Mouse (Mus musculus) lung, postnatal 0 days (tissue): ENCODE data around the gene Phldb2. TPM values are rescaled to one million over a fixed set of nuclear protein-coding genes. Genes with fewer than 3 reads are reported as not detected.

Experiments
- ATAC-seq: fragments of 200-750 bp; cut with Nextera tagmentation; 2 replicates; pipeline ENCODE4 v1.8.0; 2017; ENCODE audit warnings: moderate library complexity
- DNase-seq: peaks from one replicate; pipeline ENCODE4 v3.0.0-alpha.2; 2016; ENCODE audit warnings: low spot score
- H3K27ac ChIP-seq: fragments of 300-500 bp; sonication (generic); 2 replicates; pipeline ENCODE4 v1.5.1; 2014; ENCODE audit warnings: antibody characterized with exemption, mild to moderate bottlenecking, low read length, mixed read lengths
- H3K27me3 ChIP-seq: fragments of 300-500 bp; sonication (generic); replicated peaks from 2 replicates; pipeline ENCODE4 v1.6.1; 2014; ENCODE audit warnings: low read length, mixed read lengths; ENCODE audit not compliant: insufficient read depth
- H3K36me3 ChIP-seq: fragments of 300-500 bp; sonication (generic); 2 replicates; pipeline ENCODE4 v1.6.1; 2014; ENCODE audit warnings: low read length, mixed read lengths; ENCODE audit not compliant: insufficient read depth
- H3K4me1 ChIP-seq: fragments of 300-500 bp; sonication (generic); 2 replicates; pipeline ENCODE4 v1.6.1; 2014; ENCODE audit warnings: antibody characterized with exemption, low read depth, low read length, mixed read lengths; ENCODE audit not compliant: insufficient read depth
- H3K4me2 ChIP-seq: fragments of 300-500 bp; sonication (generic); replicated peaks from 2 replicates; pipeline ENCODE4 v1.6.1; 2014; ENCODE audit warnings: low read depth, mild to moderate bottlenecking, low read length, moderate library complexity, mixed read lengths
- H3K4me3 ChIP-seq: fragments of 300-500 bp; sonication (generic); 2 replicates; pipeline ENCODE4 v1.5.1; 2014; ENCODE audit warnings: low read depth, low read length
- H3K9ac ChIP-seq: fragments of 300-500 bp; sonication (generic); replicated peaks from 2 replicates; pipeline ENCODE4 v1.6.1; 2014; ENCODE audit warnings: low read depth, mild to moderate bottlenecking
- H3K9me3 ChIP-seq: fragments of 300-500 bp; sonication (generic); 2 replicates; pipeline ENCODE4 v1.6.1; 2016; ENCODE audit warnings: low read length, mixed read lengths
- CTCF ChIP-seq: IDR thresholded peaks from 2 replicates; pipeline ENCODE4 v1.5.1; 2016; ENCODE audit warnings: antibody characterized with exemption, mild to moderate bottlenecking
- EP300 ChIP-seq: IDR thresholded peaks from 2 replicates; pipeline ENCODE4 v1.6.1; 2016; ENCODE audit warnings: antibody characterized with exemption, mild to moderate bottlenecking, control low read depth
- WGBS: fragments of 180-500 bp; shearing (Covaris S2); extraction: QIAGEN DNeasy Blood & Tissue Kit; methylation state at CpG from one replicate; pipeline ENCODE4 v1.1.7; 2014; 5-methylcytosine and 5-hydroxymethylcytosine counted together
- polyA plus RNA-seq: library from polyadenylated mRNA; unstranded; fragments of >200 nt; fragmentation: Nextera tagmentation; extraction: Ambion mirVana; gene quantifications from 2 replicates; pipeline ENCODE4 v1.2.1, GENCODE M21; 2015

Gene Phldb2
- polyA plus RNA-seq, 1 experiment from 2014 or later, result 54.2 TPM

DNA sequence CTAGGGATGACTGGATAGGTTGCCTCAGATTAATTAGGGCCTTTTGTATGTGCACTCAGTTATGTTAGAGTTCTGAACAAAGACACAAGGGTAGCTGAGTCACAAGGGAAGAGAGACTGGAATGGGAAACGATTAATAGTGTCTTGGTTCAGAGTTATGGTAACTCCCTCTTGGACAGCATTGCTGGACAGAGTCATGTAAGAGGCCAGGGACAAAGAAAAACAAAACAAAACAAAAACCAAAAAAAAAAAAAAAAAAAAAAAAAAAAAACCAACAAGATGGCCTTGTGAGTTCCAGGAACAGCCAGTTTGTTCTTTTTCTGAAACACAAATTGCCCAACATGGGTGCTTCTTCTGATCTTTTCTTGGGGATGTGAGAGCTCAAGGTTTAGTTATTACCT lies 32.8 kb upstream of the Phldb2 start:
- no peaks in the 10 kb centered on the region for H3K4me1 ChIP-seq
- no peaks in the 10 kb centered on the region for H3K9me3 ChIP-seq
- no peaks in the 10 kb centered on the region for H3K36me3 ChIP-seq
- H3K4me3 ChIP-seq, result no peak overlapping the region
- H3K4me2 ChIP-seq, result no peak overlapping the region
- DNase-seq, result no peak
- H3K9ac ChIP-seq, result no peak overlapping the region
- 82% methylated on average over 1 of the region's 1 CpGs for WGBS
- no peak for TF ChIP-seq EP300
- TF ChIP-seq CTCF, result no peak
- ATAC-seq, result no peak
- H3K27me3 ChIP-seq, result no peaks in the 10 kb centered on the region
- no peak overlapping the region for H3K27ac ChIP-seq

GRCm38 (mm10) chr16:45984610-45985606 lies 31.5 kb upstream of the Phldb2 start:
- Histone ChIP-seq H3K36me3 (no peaks in the 10 kb centered on the region), H3K9me3 (no peaks in the 10 kb centered on the region), H3K27ac (no peak overlapping the region), H3K4me1 (no peaks in the 10 kb centered on the region), H3K9ac (no peak overlapping the region), H3K4me2 (no peak overlapping the region), H3K4me3 (no peak overlapping the region), H3K27me3 (no peaks in the 10 kb centered on the region)
- 59% methylated on average over 4 of the region's 4 CpGs for WGBS
- no peak for DNase-seq
- no peak for ATAC-seq
- TF ChIP-seq EP300 (no peak), CTCF (no peak)

GRCm38 (mm10) chr16:45976251-45976650 lies 22.9 kb upstream of the Phldb2 start:
- Histone ChIP-seq H3K9me3 (no peaks in the 10 kb centered on the region), H3K27me3 (no peaks in the 10 kb centered on the region), H3K4me1 (no peaks in the 10 kb centered on the region), H3K27ac (no peak overlapping the region), H3K36me3 (no peaks in the 10 kb centered on the region), H3K4me3 (no peak overlapping the region), H3K9ac (no peak overlapping the region), H3K4me2 (no peak overlapping the region)
- TF ChIP-seq EP300 (no peak), CTCF (no peak)
- WGBS, result 82% methylated on average over 1 of the region's 1 CpGs
- no peak for ATAC-seq
- no peak for DNase-seq

DNA sequence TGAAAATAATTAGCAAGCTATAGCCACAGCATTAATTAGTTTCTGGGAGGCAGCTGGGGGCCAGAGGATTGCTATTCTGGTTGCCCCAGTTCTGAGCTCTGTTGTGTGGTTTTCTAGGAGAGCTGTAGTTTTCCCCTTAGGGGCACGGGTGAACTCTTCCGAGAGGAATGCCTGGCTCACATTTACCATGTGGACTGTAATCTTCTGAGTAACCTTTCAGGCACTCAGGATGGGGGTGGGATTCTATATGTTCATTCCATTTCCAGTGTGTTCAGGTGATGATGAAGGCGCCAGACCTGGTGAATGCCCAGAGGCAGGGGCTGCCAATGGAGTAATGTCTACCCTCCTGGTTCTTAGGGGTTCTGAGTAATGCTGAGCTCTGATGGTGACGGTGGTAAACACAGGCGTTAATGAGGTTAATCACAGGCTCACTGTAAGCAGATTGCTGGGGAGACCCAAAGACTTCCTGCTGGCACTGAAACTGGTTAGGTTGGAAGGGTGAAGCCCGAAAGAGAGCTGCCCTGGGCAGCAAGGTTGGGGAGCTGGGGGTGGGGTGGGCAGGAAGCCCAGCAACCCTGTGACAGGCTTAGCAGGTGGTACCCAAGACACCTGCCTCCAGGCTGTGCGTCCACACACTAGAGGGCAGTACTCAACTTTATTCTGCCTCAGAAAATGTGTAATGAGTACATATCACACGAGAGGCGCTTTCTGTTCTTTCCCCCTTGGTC lies 20.7 kb upstream of the Phldb2 start:
- ATAC-seq (peak; percentile 33; the same call in 1 of the 2 replicates), DNase-seq (peak; percentile 19)
- Histone ChIP-seq H3K4me1 (no peaks in the 10 kb centered on the region), H3K27ac (no peak overlapping the region), H3K4me3 (no peak overlapping the region), H3K36me3 (no peaks in the 10 kb centered on the region), H3K4me2 (no peak overlapping the region), H3K9me3 (no peaks in the 10 kb centered on the region), H3K9ac (no peak overlapping the region), H3K27me3 (no peaks in the 10 kb centered on the region)
- TF ChIP-seq CTCF (peak; percentile 61), EP300 (no peak)
- whole genome bisulfite sequencing, result 58% methylated on average over 9 of the region's 9 CpGs

GRCm38 (mm10) chr16:45970187-45970586 lies 16.8 kb upstream of the Phldb2 start:
- Histone ChIP-seq H3K27me3 (no peaks in the 10 kb centered on the region), H3K4me2 (no peak overlapping the region), H3K9me3 (no peaks in the 10 kb centered on the region), H3K9ac (no peak overlapping the region), H3K36me3 (no peaks in the 10 kb centered on the region), H3K4me1 (peaks cover 5% of the 10 kb centered on the region; the same call in 1 of the 2 replicates), H3K4me3 (no peak overlapping the region), H3K27ac (no peak overlapping the region)
- no peak for TF ChIP-seq EP300
- TF ChIP-seq CTCF, result no peak
- 82% methylated on average over 2 of the region's 2 CpGs for WGBS
- DNase-seq (no peak), ATAC-seq (no peak)

DNA sequence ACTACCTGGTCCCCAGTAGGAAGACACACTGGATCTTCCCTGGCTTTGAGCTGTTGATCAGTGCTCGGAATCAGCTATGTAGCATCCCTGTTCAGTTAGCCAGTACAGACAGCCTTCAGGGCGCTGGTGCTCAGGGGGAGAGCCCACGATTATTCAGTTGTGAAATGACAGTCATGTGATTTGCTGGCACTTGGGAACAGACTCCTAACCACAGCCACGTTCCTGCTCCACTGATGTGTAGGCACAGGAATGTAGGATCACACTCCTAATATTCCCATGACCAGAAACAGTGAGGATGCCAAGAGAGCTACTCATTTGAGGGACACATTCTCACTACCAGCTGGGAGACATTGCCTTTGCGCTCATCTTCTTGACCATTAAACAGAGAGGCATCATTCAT lies 15.3 kb upstream of the Phldb2 start:
- peaks cover 5% of the 10 kb centered on the region; the same call in 1 of the 2 replicates for H3K4me1 ChIP-seq
- no peak overlapping the region for H3K4me2 ChIP-seq
- no peak overlapping the region for H3K9ac ChIP-seq
- ATAC-seq (no peak), DNase-seq (peak; percentile 12)
- H3K27me3 ChIP-seq, result no peaks in the 10 kb centered on the region
- no peaks in the 10 kb centered on the region for H3K9me3 ChIP-seq
- 61% methylated on average over 5 of the region's 5 CpGs for WGBS
- H3K27ac ChIP-seq, result no peak overlapping the region
- no peaks in the 10 kb centered on the region for H3K36me3 ChIP-seq
- TF ChIP-seq EP300 (no peak), CTCF (no peak)
- H3K4me3 ChIP-seq, result no peak overlapping the region
